Mouse (Mus musculus) MEL (cell line): Measurements from ENCODE around the gene Sart3. TPM values are rescaled to one million over a fixed set of nuclear protein-coding genes. Genes with fewer than 3 reads are reported as not detected.

Source experiments
- DNase-seq: peaks from one replicate; pipeline ENCODE4 v3.0.0; 2011; ENCODE audit warnings: low read depth, low spot score
- H3K27ac ChIP-seq: 2 replicates; pipeline ENCODE4 v1.5.1; 2012; ENCODE audit warnings: low read depth, mild to moderate bottlenecking, control low read depth, low read length, moderate library complexity; ENCODE audit not compliant: control insufficient read depth
- H3K27me3 ChIP-seq, 2 experiments: fragments of 150-350 bp in 1 of 2; sonication (generic) in 1 of 2; 2 replicates each; pipeline ENCODE4 v1.6.1; 2012; ENCODE audit warnings: low read length in 2 of 2, mild to moderate bottlenecking in 2 of 2, improper control_type of control experiment in 1 of 2, moderate library complexity in 1 of 2; ENCODE audit not compliant: insufficient read depth in 2 of 2, control insufficient read depth in 1 of 2
- H3K36me3 ChIP-seq, 2 experiments: 2 replicates each; pipeline ENCODE4 v1.6.1; 2012 to 2014; ENCODE audit warnings: low read length in 2 of 2, improper control_type of control experiment in 1 of 2, inconsistent platforms in 1 of 2, mild to moderate bottlenecking in 1 of 2; ENCODE audit not compliant: insufficient read depth in 2 of 2, control insufficient read depth in 1 of 2
- H3K4me1 ChIP-seq, 2 experiments: fragments of 150-350 bp in 1 of 2; sonication (generic) in 1 of 2; 2 replicates each; pipeline ENCODE4 v1.6.1; 2012; ENCODE audit warnings: low read length in 2 of 2, improper control_type of control experiment in 1 of 2, mild to moderate bottlenecking in 1 of 2; ENCODE audit not compliant: insufficient read depth in 2 of 2, control insufficient read depth in 1 of 2
- H3K4me3 ChIP-seq, 2 experiments: fragments of 150-350 bp in 1 of 2; sonication (generic) in 1 of 2; 2 replicates each; pipeline ENCODE4 v1.5.1; 2012; ENCODE audit warnings: low read depth in 2 of 2, low read length in 2 of 2, mild to moderate bottlenecking in 2 of 2, moderate library complexity in 2 of 2, control low read depth in 1 of 2, improper control_type of control experiment in 1 of 2; ENCODE audit not compliant: control insufficient read depth in 1 of 2, insufficient read depth in 1 of 2
- H3K79me2 ChIP-seq: 2 replicates; pipeline ENCODE4 v1.6.1; 2012; ENCODE audit warnings: mild to moderate bottlenecking, low read length, moderate library complexity; ENCODE audit not compliant: control insufficient read depth, poor library complexity, insufficient read depth
- H3K9ac ChIP-seq: 2 replicates; pipeline ENCODE4 v1.6.1; 2012; ENCODE audit warnings: low read depth, mild to moderate bottlenecking, control low read depth, low read length, moderate library complexity; ENCODE audit not compliant: control insufficient read depth, poor library complexity, severe bottlenecking
- H3K9me3 ChIP-seq: fragments of 150-350 bp; sonication (generic); replicated peaks from 2 replicates; pipeline ENCODE4 v1.6.1; 2012; ENCODE audit warnings: mild to moderate bottlenecking, low read length, improper control_type of control experiment, moderate library complexity; ENCODE audit not compliant: insufficient read depth
- CHD1 ChIP-seq: IDR thresholded peaks from 2 replicates; pipeline ENCODE4 v1.6.1; 2012; ENCODE audit warnings: low read depth, mild to moderate bottlenecking, inconsistent platforms, low read length, improper control_type of control experiment
- CHD2 ChIP-seq: IDR thresholded peaks from 2 replicates; pipeline ENCODE4 v1.6.1; 2011; ENCODE audit warnings: low read length, improper control_type of control experiment
- ELF1 ChIP-seq: IDR thresholded peaks from 2 replicates; pipeline ENCODE4 v1.6.1; 2014; ENCODE audit warnings: low read depth, mild to moderate bottlenecking, inconsistent platforms, low read length, improper control_type of control experiment, moderate library complexity
- EP300 ChIP-seq, 2 experiments: IDR thresholded peaks; 2 replicates each; pipeline ENCODE4 v1.6.1; 2011; ENCODE audit warnings: improper control_type of control experiment in 2 of 2, low read length in 2 of 2, low read depth in 1 of 2, mild to moderate bottlenecking in 1 of 2
- GATA1 ChIP-seq: IDR thresholded peaks from 2 replicates; pipeline ENCODE4 v1.6.1; 2011; ENCODE audit warnings: low read depth, low read length, improper control_type of control experiment
- HCFC1 ChIP-seq: IDR thresholded peaks from 2 replicates; pipeline ENCODE4 v1.6.1; 2012; ENCODE audit warnings: low read depth, mild to moderate bottlenecking, inconsistent platforms, low read length, improper control_type of control experiment, moderate library complexity
- MAX ChIP-seq: IDR thresholded peaks from 2 replicates; pipeline ENCODE4 v1.6.1; 2011; ENCODE audit warnings: low read length, improper control_type of control experiment
- MAZ ChIP-seq: IDR thresholded peaks from 2 replicates; pipeline ENCODE4 v1.6.1; 2012; ENCODE audit warnings: low read depth, mild to moderate bottlenecking, inconsistent platforms, low read length, improper control_type of control experiment
- MEF2A ChIP-seq: IDR thresholded peaks from 2 replicates; pipeline ENCODE4 v1.6.1; 2014; ENCODE audit warnings: low read depth, mild to moderate bottlenecking, inconsistent platforms, low read length, improper control_type of control experiment; ENCODE audit not compliant: poor library complexity, insufficient replicate concordance, severe bottlenecking; ENCODE audit errors: extremely low read depth
- MXI1 ChIP-seq: IDR thresholded peaks from 2 replicates; pipeline ENCODE4 v1.6.1; 2011; ENCODE audit warnings: mild to moderate bottlenecking, low read depth, low read length, improper control_type of control experiment
- MYB ChIP-seq: IDR thresholded peaks from 2 replicates; pipeline ENCODE4 v1.6.1; 2011; ENCODE audit warnings: mild to moderate bottlenecking, low read depth, low read length, improper control_type of control experiment
- MYC ChIP-seq: IDR thresholded peaks from 2 replicates; pipeline ENCODE4 v1.6.1; 2011; ENCODE audit warnings: low read depth, mild to moderate bottlenecking, low read length, improper control_type of control experiment, moderate library complexity
- POLR2AphosphoS2 ChIP-seq: IDR thresholded peaks from 2 replicates; pipeline ENCODE4 v1.6.1; 2011; ENCODE audit warnings: low read length, improper control_type of control experiment
- RAD21 ChIP-seq: IDR thresholded peaks from 2 replicates; pipeline ENCODE4 v1.6.1; 2011; ENCODE audit warnings: mild to moderate bottlenecking, low read depth, low read length, improper control_type of control experiment
- RCOR1 ChIP-seq: IDR thresholded peaks from 2 replicates; pipeline ENCODE4 v1.6.1; 2012; ENCODE audit warnings: low read depth, mild to moderate bottlenecking, inconsistent platforms, low read length, improper control_type of control experiment
- TAL1 ChIP-seq: IDR thresholded peaks from 2 replicates; pipeline ENCODE4 v1.6.1; 2012; ENCODE audit warnings: mild to moderate bottlenecking, inconsistent platforms, low read length, moderate library complexity, mixed read lengths
- TBP ChIP-seq: IDR thresholded peaks from 2 replicates; pipeline ENCODE4 v1.8.0; 2011; ENCODE audit warnings: low read depth, low read length, improper control_type of control experiment
- TCF12 ChIP-seq: IDR thresholded peaks from 2 replicates; pipeline ENCODE4 v1.6.1; 2014; ENCODE audit warnings: low read depth, mild to moderate bottlenecking, inconsistent platforms, low read length, improper control_type of control experiment, moderate library complexity
- ZC3H11A ChIP-seq: IDR thresholded peaks from 2 replicates; pipeline ENCODE4 v1.6.1; 2012; ENCODE audit warnings: low read depth, mild to moderate bottlenecking, inconsistent platforms, low read length, improper control_type of control experiment
- ZNF384 ChIP-seq: IDR thresholded peaks from 2 replicates; pipeline ENCODE4 v1.6.1; 2012; ENCODE audit warnings: low read depth, mild to moderate bottlenecking, inconsistent platforms, low read length, improper control_type of control experiment
- polyA plus RNA-seq, 2 experiments: library from polyadenylated mRNA; stranded (reverse) in 1 of 2; unstranded in 1 of 2; fragments of >175 nt in 1 of 2; fragments of >200 nt in 1 of 2; gene quantifications; 2 replicates each; pipeline versions ENCODE4 v1.2.1 to v1.2.4; 2012; ENCODE audit warnings: low replicate concordance in 2 of 2, low read depth in 1 of 2; ENCODE audit not compliant: insufficient read length in 2 of 2, insufficient read depth in 1 of 2, missing spikeins in 1 of 2
- total RNA-seq: library from RNA; depleted of rRNA; stranded (reverse); fragments of 300-350 nt; gene quantifications from 2 replicates; pipeline ENCODE4 v1.2.3, GENCODE M21; 2012

Gene Sart3
- total and polyA plus RNA-seq, 3 experiments, result 41.4 to 74.4 TPM; not detected in 1

DNA sequence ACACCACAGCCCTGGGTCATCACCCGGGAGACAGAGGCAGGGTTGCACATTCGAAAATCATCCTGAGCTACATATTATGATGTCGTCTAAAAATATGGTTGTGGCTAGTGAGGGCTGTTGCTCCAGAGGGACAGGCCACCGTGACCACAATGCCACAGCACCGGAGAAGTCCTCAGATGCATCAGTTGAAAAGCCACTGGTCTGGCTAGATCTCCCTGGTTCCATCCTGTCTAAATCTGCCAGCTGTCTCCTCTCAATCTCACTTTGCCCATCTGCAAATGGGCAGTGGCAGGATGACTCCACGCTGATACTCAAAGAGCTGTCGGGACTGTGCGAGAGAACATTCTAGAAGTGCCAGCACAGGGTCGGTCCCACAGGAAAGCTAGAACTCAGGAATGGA, 26.2 kb upstream of the Sart3 start:
- H3K9ac ChIP-seq, result no peak overlapping the region
- no peak for TF ChIP-seq ELF1
- TF ChIP-seq ZNF384, result no peak
- TF ChIP-seq RAD21, result no peak
- TF ChIP-seq CHD1, result no peak
- TF ChIP-seq GATA1, result no peak
- DNase-seq, result no peak
- no peaks in the 10 kb centered on the region for H3K27me3 ChIP-seq
- H3K27ac ChIP-seq, result no peak overlapping the region
- no peaks in the 10 kb centered on the region for H3K9me3 ChIP-seq
- no peaks in the 10 kb centered on the region for H3K79me2 ChIP-seq
- no peak overlapping the region for H3K4me3 ChIP-seq
- H3K4me1 ChIP-seq, result no peaks in the 10 kb centered on the region
- H3K36me3 ChIP-seq, result no peaks in the 10 kb centered on the region

- Histone ChIP-seq H3K79me2 (no peaks in the 10 kb centered on the region), H3K27ac (no peak overlapping the region), H3K4me3 (no peak overlapping the region), H3K27me3 (no peaks in the 10 kb centered on the region), H3K9ac (no peak overlapping the region), H3K36me3 (no peaks in the 10 kb centered on the region), H3K4me1 (peaks cover 0 to 1% of the 10 kb centered on the region in 2 experiments; a peak in 1 of 4 replicates), H3K9me3 (no peaks in the 10 kb centered on the region)
- no peak for DNase-seq
- TF ChIP-seq CHD2 (no peak), POLR2AphosphoS2 (no peak), TAL1 (no peak), MYC (no peak), MAX (no peak), ZC3H11A (no peak), RCOR1 (no peak), EP300 (IDR thresholded peaks at IDR 0.05; ENCODE audit: low read depth in 1 of 2, low read length in 2 of 2) (no peak), MAZ (no peak), MXI1 (no peak), TBP (no peak), MEF2A (no peak), HCFC1 (no peak), MYB (no peak), TCF12 (no peak)
Measured at GRCm38 (mm10) chr5:113797149-113797882, 25.0 kb upstream of the Sart3 start.
